Mouse (Mus musculus): ENCODE measurements around the gene Tnni3.
A peak's percentile ranks its signal among the peaks of the same experiment; 100 is the strongest.

The Tnni3 gene

GRCm38 (mm10) chr7:4521231-4522003, 2.6 kb downstream of the Tnni3 start:
- DNase-seq (ENCODE audit: low spot score in 2 of 2): no peak

DNA sequence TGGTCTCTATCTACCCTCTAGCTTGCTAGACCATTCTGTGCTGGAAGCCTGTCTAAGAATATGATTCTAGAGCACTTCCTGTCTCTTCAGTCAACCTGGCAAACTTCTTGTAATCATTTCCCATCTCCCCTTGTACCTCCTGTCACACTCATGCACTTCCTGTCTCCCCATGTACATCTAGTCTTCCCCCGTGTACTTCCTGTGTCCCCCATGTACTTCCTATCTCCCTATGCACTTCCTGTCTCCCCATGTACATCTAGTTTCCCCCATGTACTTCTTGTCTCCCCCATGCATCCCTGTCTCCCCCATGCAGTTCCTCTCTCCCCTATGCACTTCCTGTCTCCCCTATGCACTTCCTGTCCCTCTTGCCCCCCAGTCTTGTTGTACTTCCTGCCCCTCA, 5.5 kb downstream of the Tnni3 start:
- no peak for DNase-seq (ENCODE audit: low spot score in 2 of 2)

- DNase-seq (ENCODE audit: low spot score in 2 of 2): no peak
Measured at GRCm38 (mm10) chr7:4516332-4517050, 7.5 kb downstream of the Tnni3 start, which contains the start of gene Tnnt1. TSS of gene Tnnt1 (minus strand) at chr7:4516382.

- no peak for DNase-seq (ENCODE audit: low spot score in 2 of 2)
Measured at GRCm38 (mm10) chr7:4515853-4516252, 8.2 kb downstream of the Tnni3 start.

DNA sequence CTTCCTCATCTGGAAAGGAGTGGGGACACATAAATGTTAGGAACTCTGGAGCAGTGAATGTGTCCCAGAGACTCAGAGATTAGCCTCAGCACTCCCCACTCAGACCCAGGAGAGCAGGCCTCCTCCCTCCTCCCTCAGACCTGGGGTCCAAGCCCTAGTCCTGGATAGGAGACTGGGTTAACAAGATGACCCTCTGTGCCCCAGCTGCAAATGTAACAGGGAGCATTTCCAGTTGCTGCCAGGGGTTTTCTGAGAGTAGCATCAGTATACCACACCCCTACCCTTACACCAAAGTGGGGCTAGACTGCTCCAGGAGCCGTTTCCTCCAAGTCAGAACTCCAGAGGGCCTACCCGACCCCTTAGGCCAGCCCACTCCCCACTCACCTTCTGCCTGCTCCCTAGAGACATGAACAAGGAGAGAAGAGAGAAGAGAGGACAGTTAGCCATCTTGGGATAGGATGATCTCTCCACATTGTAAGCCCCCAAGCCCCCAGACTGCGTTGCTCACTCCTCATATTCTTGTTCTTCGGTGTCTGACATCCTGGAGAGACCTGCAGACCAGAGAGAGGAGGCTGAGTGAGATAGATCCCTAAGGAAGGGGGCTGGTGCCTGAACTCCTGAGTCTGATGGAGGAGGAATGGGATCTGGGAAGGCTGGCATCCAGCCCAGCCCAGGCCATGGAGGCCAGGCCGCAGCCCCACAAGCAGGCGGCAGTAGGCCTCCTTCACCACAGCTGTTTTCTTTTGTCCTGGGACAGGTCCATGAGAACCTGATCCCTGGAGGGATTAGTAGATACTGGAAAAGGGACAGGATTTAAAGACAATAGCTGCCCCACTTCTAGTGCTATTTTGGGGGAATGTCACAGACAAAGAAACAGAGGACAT, 10.0 kb downstream of the Tnni3 start:
- no peak for DNase-seq (ENCODE audit: low spot score in 2 of 2)

DNA sequence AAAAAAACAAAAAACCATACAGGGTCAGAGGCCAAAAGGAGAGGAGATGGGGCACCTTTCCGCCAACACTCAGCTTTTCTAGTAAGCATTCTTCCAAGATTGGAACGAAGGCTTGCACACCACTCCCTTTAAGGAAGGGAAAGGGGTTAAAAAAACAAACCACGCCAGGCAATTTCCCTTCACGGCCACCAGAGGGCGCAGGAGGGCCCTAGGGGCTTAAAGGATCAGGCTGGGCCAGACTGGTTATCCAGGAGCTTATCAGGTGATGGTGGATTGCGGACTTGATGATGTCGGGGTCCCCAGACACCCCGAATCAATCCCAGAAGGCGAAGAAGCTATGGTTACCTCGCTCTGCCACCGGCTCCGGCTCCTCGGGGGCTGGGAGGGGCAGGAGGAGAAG, 10.8 kb downstream of the Tnni3 start:
- DNase-seq (ENCODE audit: low spot score in 2 of 2): peak in 1 of 2 experiments; percentile 23

DNA sequence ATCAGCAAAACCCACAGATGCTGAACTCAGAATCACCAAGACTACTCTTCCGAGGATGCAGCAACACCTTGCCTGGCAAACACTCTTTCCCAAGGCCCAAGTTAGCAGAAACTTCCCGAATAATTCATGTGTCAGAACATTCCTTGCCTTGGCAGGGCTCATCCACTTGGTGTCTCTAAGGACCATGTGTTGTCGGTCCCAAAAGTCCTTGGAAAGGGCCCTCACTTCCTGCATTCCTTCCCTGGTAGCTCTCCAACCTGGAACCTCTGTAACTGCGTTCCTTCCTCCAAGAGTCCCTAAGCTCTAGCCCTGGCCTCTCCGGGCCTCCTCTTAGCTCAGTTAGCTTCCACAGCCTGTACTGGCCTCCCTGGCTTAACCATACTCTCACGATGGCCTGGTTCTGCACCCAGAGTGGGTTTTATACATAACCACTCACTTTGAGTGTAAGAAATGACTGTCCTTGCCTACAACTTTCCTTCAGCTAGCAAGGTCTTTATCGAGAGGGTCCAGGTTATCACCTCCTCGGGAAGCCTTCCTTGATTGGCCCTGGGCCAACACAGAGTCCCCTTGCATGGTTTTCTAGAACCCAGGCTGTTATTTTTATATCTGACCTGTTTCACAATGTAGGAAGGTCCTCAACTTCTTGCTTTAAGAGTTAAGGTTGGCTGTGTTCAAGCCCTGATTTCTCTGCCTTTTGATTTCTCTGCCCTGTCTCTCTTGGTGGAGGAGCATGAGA, 12.4 kb downstream of the Tnni3 start:
- no peak for DNase-seq (ENCODE audit: low spot score in 2 of 2)

DNA sequence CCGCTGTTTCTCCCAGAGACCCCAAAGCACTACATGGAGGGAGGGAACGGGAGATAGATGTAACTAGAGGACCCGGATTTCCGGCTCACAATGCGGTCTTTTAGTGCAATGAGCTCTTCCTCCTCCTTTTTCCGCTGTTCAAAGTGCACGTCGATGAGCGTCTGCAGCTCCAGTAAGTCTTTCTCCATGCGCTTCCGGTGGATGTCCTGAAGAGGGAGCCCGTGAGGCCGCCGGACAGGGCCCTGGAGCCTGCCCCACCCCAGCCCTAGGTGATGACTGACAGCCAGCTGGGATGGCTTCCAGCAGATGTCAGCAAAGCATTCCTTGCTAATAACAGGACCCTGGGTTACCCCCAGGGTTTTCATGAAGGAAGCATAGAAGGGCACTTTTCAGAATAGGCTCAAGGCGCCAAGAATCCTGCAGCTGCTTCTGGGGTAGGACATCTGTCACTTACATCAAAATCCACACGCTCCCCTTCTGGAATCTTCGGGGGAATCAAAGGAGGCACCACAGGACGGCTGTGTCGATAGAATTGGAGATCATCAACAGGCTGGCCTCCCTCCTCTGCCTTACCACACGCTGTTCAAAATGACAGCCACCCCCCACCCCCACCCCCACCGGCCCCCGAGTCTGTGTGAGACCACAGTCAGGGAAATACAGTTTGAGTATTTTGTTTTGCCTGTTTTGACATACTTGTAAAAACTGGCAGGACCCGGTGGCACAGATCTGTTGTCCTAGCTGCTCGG, 14.0 kb downstream of the Tnni3 start:
- peak in 1 of 2 experiments; percentile 43 for DNase-seq (ENCODE audit: low spot score in 2 of 2)

DNA sequence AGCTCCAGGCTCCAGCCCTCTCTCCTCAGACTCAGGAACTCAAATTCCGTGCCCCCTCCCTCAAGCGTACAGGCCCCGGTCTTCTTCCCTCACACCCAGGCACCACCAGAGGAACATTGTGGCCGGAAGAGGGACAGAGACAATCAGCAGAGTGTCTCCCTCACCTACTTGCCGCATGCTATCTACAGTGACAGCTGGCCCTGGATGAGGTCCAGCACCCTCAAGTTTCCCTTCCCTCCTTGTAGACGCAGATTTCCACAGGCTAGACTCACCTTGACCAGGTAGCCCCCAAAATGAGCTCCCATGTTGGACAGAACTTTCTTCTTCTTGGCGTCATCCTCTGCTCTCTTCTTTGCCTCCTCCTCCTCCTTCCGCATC, 15.3 kb downstream of the Tnni3 start:
- no peak for DNase-seq (ENCODE audit: low spot score in 2 of 2)

DNA sequence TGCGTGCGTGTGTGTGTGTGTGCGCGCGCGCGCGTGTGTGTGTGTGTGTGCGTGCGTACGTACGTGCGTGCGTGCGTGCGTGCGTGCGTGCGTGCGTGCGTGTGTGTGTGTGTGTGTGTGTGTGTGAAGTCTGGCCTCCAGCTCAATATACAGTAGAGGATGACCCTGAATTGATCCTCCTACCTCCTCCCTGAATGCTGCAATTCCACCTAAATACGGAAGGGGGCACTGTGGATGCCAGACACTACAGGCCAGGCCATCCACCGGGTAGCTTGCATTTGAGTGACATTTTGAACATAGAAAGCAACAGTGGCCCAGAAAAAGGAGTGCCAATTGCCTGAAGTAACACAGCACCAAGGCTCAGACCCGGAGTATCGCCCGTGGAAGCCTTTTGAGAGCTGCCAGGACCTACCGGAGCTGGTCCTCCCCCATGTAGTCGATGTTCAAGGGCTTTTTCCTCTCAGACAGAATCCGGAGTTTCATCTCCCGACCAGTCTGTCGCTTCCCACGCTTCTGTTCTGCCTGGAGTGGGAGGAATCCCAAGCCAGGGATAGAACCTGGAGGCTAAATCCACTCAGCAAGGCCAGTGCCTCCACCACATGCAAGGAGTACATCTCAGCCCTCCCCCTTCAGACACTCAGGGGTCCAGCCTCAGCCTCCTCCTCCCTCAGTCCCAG, 15.8 kb downstream of the Tnni3 start:
- peak; percentile 34 to 45 for DNase-seq (ENCODE audit: low spot score in 2 of 2)

DNA sequence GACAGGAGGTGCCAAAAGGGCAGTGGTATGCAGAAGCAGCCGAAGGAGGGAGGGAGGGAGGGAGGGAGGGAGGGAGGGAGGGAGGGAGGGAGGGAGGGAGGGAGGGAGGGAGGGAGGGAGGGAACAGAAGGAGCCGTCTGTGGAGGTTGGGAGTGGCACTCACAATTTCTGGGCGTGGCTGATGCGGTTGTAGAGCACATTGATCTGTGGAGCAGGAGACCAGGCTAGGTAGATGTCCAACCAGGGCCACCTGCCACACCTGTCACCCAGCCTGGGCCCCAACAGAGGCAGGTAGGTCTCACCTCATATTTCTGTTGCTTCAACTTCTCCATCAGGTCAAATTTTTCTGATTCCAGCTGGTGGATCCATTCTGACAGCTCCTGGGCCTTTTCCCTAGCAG, 16.8 kb downstream of the Tnni3 start:
- no peak for DNase-seq (ENCODE audit: low spot score in 2 of 2)

DNA sequence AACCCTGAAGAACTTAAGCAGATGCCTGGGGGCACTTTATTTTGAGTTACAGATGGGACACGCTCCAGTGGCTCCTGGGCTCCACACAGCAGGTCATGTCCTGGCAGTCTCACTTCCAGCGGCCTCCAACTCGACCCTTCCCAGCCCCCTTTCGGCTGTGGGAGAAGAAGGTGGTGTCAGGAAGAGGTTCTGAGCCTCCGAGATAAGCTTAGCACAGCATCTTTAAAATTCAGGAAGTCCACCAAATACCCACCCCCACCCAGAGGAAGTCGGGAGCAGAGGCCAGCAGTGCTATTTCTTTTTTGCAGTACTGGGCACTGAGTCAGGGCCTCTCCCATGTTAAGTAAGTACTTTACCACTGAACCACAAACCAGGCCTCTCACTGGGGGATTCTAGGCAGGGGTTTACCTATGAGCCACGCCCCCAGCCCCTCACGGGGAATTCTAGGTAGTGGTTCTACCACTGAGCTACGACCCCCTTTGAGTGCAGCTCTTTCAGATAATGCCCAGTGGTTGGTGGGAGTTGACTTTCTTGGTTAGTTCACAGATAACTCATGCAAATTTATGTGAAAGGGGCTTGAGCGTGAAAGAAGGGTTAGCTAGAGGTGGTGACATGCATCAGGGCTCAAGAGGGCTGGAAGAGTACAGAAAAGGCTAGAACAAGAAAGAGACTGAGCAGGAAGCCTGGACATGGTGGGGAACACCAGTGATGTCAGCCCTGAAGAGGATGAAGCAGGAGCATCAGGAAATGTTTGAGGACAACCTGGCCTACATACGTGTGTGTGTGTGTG, 19.2 kb downstream of the Tnni3 start:
- DNase-seq (ENCODE audit: low spot score in 2 of 2): no peak

GRCm38 (mm10) chr7:4503858-4504257, 20.2 kb downstream of the Tnni3 start:
- no peak for DNase-seq (ENCODE audit: low spot score in 2 of 2)

DNA sequence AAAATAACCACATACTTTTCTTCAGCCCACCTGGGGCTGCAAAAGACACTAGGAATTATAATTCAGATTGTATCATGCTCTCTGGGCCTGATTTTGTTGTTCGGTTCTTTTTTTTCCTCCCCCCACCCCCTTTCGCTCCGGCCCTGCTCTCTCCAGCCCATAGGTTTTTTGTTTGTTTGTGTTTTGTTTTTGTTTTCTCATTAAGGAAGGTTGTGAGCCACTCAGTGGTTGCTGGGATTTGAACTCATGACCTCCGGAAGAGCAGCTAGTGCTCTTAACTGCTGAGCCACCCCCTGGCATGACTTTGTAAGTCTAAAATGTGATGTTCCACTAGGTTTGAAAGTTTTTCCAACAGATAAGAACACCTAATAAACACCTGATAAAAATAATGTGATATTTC, 20.9 kb downstream of the Tnni3 start:
- DNase-seq (ENCODE audit: low spot score in 2 of 2): no peak

DNA sequence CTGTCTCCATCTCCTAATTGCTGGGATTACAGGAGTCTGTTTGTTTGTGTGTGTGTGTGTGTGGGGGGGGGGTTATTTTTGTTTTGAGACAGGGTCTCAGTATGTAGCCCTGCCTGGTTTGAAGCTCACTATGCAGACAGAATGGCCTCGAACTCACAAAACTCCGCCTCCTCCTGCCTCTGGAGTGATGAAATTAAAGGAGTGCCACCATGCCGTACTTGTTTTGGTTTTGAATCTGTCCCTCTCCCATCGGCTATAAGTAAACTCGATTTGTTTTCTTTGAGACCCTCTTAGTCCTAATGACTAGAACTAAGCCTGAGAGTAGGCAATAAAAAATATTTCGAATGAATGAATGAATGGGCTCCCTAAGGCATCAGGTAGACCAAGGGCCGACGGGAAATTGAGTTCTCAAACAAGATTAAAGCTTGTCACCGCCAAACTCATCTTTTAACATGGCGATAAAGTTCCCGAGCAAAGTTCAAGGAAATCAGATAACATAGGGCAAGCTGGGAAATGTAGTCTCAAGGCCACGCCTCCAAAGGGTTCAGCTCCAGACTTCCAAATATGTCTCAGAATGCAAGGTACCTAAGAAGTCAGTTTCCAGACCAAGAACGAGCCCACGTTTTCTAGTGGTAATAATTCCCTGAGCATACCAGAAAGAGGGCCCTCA, 21.5 kb downstream of the Tnni3 start:
- peak; percentile 69 to 72 for DNase-seq (ENCODE audit: low spot score in 2 of 2)

DNA sequence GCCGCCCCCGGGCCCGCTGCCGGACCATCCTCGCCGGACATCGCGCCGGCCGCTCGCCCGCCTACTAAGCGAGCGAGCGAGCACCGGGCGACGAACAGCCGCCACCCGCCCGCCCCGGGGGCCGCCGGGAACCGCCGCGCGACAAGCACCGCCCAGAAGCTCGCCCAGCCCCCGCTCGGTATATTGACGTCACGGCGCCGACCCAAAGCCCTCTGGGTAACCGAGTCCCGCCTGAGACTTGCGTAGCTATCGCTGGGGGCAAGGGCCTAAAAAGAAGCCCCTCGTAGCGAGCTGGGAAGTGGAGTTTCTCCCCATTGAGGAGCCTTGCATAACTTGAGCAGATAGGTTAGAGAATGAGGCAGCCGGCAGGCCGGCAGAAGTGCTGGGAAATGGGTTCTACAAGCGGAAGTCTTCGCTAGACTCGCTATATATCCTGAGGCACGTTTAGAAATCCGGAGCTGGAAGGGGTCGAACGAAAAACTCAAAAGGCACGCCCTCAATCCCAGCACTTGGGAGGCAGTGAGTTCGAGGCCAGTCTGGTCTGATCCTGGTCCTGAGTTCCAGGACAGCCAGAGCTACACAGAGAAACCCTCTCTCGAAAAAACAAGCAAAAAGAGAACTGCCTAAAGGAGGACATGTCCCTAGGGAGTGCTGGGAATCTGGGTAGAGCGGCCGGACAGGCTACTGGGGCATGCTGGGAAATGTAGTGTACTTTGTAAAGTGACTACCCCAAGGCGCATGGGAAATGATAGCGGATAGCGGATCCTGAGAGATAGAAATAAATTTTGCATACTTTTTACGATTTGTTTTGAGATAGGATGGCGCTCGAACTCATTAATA, 22.3 kb downstream of the Tnni3 start, which contains the start of gene Ppp1r12c:
Gene Ppp1r12c (minus strand): TSS at position 123 of the 840 bp plus-strand sequence.
- peak; percentile 96 to 97 for DNase-seq (ENCODE audit: low spot score in 2 of 2)

GRCm38 (mm10) chr7:4500892-4501471, 23.0 kb downstream of the Tnni3 start:
- DNase-seq (ENCODE audit: low spot score in 2 of 2): peak; percentile 45 to 47

Data from right cerebral cortex, adult 2 months (tissue).